Mouse (Mus musculus) bone marrow macrophage, adult 2 months (primary cell): ENCODE measurements at regions not wholly inside any gene's neighbourhood (a gene's known extent, or its start where the extent isn't known, plus 50 kb on each side); places are given as distances from the start of the nearest gene placed in this dataset.

ENCODE experiments used
- CTCF ChIP-seq: IDR thresholded peaks from 2 replicates; pipeline ENCODE4 v1.5.1; 2012; ENCODE audit warnings: low read depth, mild to moderate bottlenecking, low read length, moderate library complexity
- POLR2A ChIP-seq: IDR thresholded peaks from 2 replicates; pipeline ENCODE4 v1.6.1; 2012; ENCODE audit warnings: mild to moderate bottlenecking, low read depth, low read length, borderline replicate concordance

GRCm38 (mm10) chr5:100246709-100247108 is 87.1 kb upstream of the Tmem150c start:
- TF ChIP-seq POLR2A (no peak), CTCF (no peak)
